15 mouse cellular contexts compared by ENCODE assay signal in the genomic region with DNA sequence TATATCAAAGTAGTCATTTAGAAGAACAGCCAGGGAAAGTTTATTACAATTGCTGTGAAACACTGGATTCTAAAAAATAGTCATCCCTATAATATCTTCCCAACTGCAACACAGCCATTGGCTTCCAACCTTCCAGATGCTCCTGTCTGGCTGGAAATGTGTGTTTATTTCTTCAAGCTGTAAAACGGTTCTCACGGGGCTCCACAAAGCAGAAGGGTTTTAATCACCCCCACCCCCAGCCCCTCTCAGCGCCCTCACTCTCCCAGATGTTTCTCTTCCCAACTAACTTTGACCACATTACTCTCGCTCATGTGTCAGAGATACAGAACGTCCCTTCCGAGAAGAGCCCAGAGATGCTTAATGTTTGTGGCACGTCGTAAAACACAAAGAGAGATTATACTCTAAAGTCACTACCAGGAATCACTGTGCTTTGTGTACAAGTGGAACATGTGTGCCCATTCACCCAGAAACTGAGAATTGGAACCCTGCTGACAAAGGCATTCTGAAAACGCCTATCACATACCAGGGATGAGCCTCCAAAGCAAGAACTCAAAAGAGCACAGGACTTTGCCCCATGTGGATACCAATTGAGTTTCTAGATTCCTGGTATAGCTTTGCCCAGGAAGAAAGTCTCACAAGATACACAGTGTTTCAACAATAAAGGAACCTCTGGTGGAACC. TPM values are rescaled to one million over a fixed set of nuclear protein-coding genes. Genes with fewer than 3 reads are reported as not detected.
DNase-seq lines count a peak whose midpoint lies in the region; ATAC-seq and TF ChIP-seq lines count a peak whose summit lies in the region.
"Had no signal": no experiment of that assay in that cellular context is flagged by ENCODE, and none has a peak within 500 bp of the region (broad histone marks: within the 10 kb centered on the region; RNA-seq: fewer than 3 reads in every experiment).

No protein-coding gene starts in this region.

- H3K4me3 ChIP-seq in intestine, embryonic 14.5 days (ENCODE audit: low read depth, low read length): no peak overlapping the region
- H3K4me3 ChIP-seq in intestine, postnatal 0 days (ENCODE audit: low read depth, low read length): no peak overlapping the region
- no peak overlapping the region for H3K4me3 ChIP-seq in embryonic facial prominence, embryonic 14.5 days (ENCODE audit: low read depth, low read length)
- H3K4me3 ChIP-seq in kidney, adult 2 months (ENCODE audit: insufficient read depth, low read depth, low read length): no peak overlapping the region
- H3K4me3 ChIP-seq in limb, embryonic 13.5 days: no peak overlapping the region
- H3K4me3 ChIP-seq: forebrain, embryonic 15.5 days; hindbrain, embryonic 12.5 days had no signal

- no peaks in the 10 kb centered on the region for H3K9me3 ChIP-seq in intestine, embryonic 14.5 days (ENCODE audit: control insufficient read depth, low read length)
- H3K9me3 ChIP-seq in intestine, postnatal 0 days (ENCODE audit: control insufficient read depth): no peaks in the 10 kb centered on the region
- H3K9me3 ChIP-seq in embryonic facial prominence, embryonic 14.5 days (ENCODE audit: control insufficient read depth, low read length): no peaks in the 10 kb centered on the region
- no peaks in the 10 kb centered on the region for H3K9me3 ChIP-seq in limb, embryonic 13.5 days
- H3K9me3 ChIP-seq: forebrain, embryonic 15.5 days; hindbrain, embryonic 12.5 days had no signal

- peaks cover 6% of the 10 kb centered on the region; the same call in 1 of the 2 replicates for H3K4me1 ChIP-seq in intestine, embryonic 14.5 days (replicated peaks; ENCODE audit: control insufficient read depth, insufficient read depth, low read length)
- no peaks in the 10 kb centered on the region for H3K4me1 ChIP-seq in intestine, postnatal 0 days (replicated peaks; ENCODE audit: control insufficient read depth, insufficient read depth, low read length)
- H3K4me1 ChIP-seq in embryonic facial prominence, embryonic 14.5 days (ENCODE audit: control insufficient read depth, insufficient read depth, low read length): peaks cover 4% of the 10 kb centered on the region; the same call in 1 of the 2 replicates
- H3K4me1 ChIP-seq in kidney, adult 2 months (ENCODE audit: control insufficient read depth, insufficient read depth, low read length): peaks cover 4% of the 10 kb centered on the region; the same call in 1 of the 2 replicates
- 0 out of 2 replicates have a peak, but pooled peaks cover 12% of the 10 kb centered on the region for H3K4me1 ChIP-seq in limb, embryonic 13.5 days
- H3K4me1 ChIP-seq: forebrain, embryonic 15.5 days; hindbrain, embryonic 12.5 days had no signal

- H3K4me2 ChIP-seq in intestine, embryonic 14.5 days (ENCODE audit: low read length): no peak overlapping the region
- no peak overlapping the region for H3K4me2 ChIP-seq in intestine, postnatal 0 days (replicated peaks; ENCODE audit: low read depth)
- no peak overlapping the region for H3K4me2 ChIP-seq in embryonic facial prominence, embryonic 14.5 days (ENCODE audit: low read depth, low read length)
- no peak overlapping the region for H3K4me2 ChIP-seq in limb, embryonic 13.5 days (replicated peaks)
- H3K4me2 ChIP-seq: forebrain, embryonic 15.5 days; hindbrain, embryonic 12.5 days had no signal

- TF ChIP-seq POLR2A in kidney, adult 2 months (IDR thresholded peaks at IDR 0.05; ENCODE audit: low read depth, low read length): no peak

- TF ChIP-seq CTCF in intestine, postnatal 0 days (IDR thresholded peaks at IDR 0.05; ENCODE audit: low read depth): no peak
- no peak for TF ChIP-seq CTCF in kidney, adult 2 months (conservative IDR thresholded peaks at IDR 0.05; ENCODE audit: insufficient read depth, insufficient read length, low read depth, low read length)

- peak overlapping the region; percentile 38; the same call in 1 of the 2 replicates for H3K27ac ChIP-seq in intestine, embryonic 14.5 days (ENCODE audit: low read depth)
- no peak overlapping the region for H3K27ac ChIP-seq in intestine, postnatal 0 days (ENCODE audit: low read depth, low read length)
- H3K27ac ChIP-seq in embryonic facial prominence, embryonic 14.5 days (replicated peaks; ENCODE audit: low read depth, low read length): peak overlapping the region; percentile 33; the same call in 1 of the 2 replicates
- H3K27ac ChIP-seq in kidney, adult 2 months (ENCODE audit: insufficient read depth, low read depth, low read length): no peak overlapping the region
- no peak overlapping the region for H3K27ac ChIP-seq in limb, embryonic 13.5 days
- H3K27ac ChIP-seq: forebrain, embryonic 15.5 days; hindbrain, embryonic 12.5 days had no signal

- H3K9ac ChIP-seq in intestine, embryonic 14.5 days (ENCODE audit: low read length): no peak overlapping the region
- H3K9ac ChIP-seq in intestine, postnatal 0 days (ENCODE audit: low read depth, low read length): no peak overlapping the region
- no peak overlapping the region for H3K9ac ChIP-seq in embryonic facial prominence, embryonic 14.5 days (ENCODE audit: low read depth, low read length)
- no peak overlapping the region for H3K9ac ChIP-seq in limb, embryonic 13.5 days
- H3K9ac ChIP-seq: forebrain, embryonic 15.5 days; hindbrain, embryonic 12.5 days had no signal

- H3K27me3 ChIP-seq in intestine, embryonic 14.5 days (replicated peaks; ENCODE audit: control insufficient read depth, insufficient read depth, low read length): no peaks in the 10 kb centered on the region
- no peaks in the 10 kb centered on the region for H3K27me3 ChIP-seq in intestine, postnatal 0 days (replicated peaks; ENCODE audit: control insufficient read depth, insufficient read depth, low read length)
- H3K27me3 ChIP-seq in embryonic facial prominence, embryonic 14.5 days (replicated peaks; ENCODE audit: control insufficient read depth, insufficient read depth, low read length): no peaks in the 10 kb centered on the region
- H3K27me3 ChIP-seq in kidney, adult 2 months (replicated peaks; ENCODE audit: control insufficient read depth, insufficient read depth, low read length): no peaks in the 10 kb centered on the region
- H3K27me3 ChIP-seq in limb, embryonic 13.5 days: no peaks in the 10 kb centered on the region
- H3K27me3 ChIP-seq: forebrain, embryonic 15.5 days; hindbrain, embryonic 12.5 days; Patski had no signal

- no peaks in the 10 kb centered on the region for H3K36me3 ChIP-seq in intestine, embryonic 14.5 days (ENCODE audit: control insufficient read depth, insufficient read depth, low read length)
- H3K36me3 ChIP-seq in intestine, postnatal 0 days (ENCODE audit: control insufficient read depth, insufficient read depth): no peaks in the 10 kb centered on the region
- no peaks in the 10 kb centered on the region; the same call in 1 of the 2 replicates for H3K36me3 ChIP-seq in embryonic facial prominence, embryonic 14.5 days (ENCODE audit: control insufficient read depth, insufficient read depth, low read length)
- H3K36me3 ChIP-seq in kidney, adult 2 months (ENCODE audit: control insufficient read depth, insufficient read depth, low read length): no peaks in the 10 kb centered on the region
- peaks cover 10% of the 10 kb centered on the region for H3K36me3 ChIP-seq in limb, embryonic 13.5 days
- H3K36me3 ChIP-seq: forebrain, embryonic 15.5 days; hindbrain, embryonic 12.5 days had no signal

- no peak; the same call in 1 of the 2 replicates for ATAC-seq in intestine, embryonic 14.5 days (replicated peaks; ENCODE audit: low FRiP score, low TSS enrichment, low read depth)
- no peak for ATAC-seq in intestine, postnatal 0 days
- no peak for ATAC-seq in embryonic facial prominence, embryonic 14.5 days (ENCODE audit: low read depth)
- peak; percentile 75; the same call in 1 of the 2 replicates for ATAC-seq in limb, embryonic 13.5 days (ENCODE audit: low FRiP score, low read depth)
- ATAC-seq: CD4-positive, CD25-positive, alpha-beta regulatory T cell, adult 4 months; forebrain, embryonic 15.5 days; Patski had no signal

- WGBS in intestine, embryonic 14.5 days: 23% methylated on average over 9 of the region's 9 CpGs
- WGBS in intestine, postnatal 0 days: 42% methylated on average over 9 of the region's 9 CpGs
- WGBS in embryonic facial prominence, embryonic 14.5 days: 50% methylated on average over 9 of the region's 9 CpGs
- 43% methylated on average over 9 of the region's 9 CpGs for WGBS in kidney, adult 2 months
- WGBS in limb, embryonic 13.5 days: 21% methylated on average over 9 of the region's 9 CpGs

- DNase-seq in intestine, embryonic 14.5 days (ENCODE audit: low spot score): peak; percentile 50
- peak; percentile 62 for DNase-seq in embryonic facial prominence, embryonic 14.5 days (ENCODE audit: low spot score)
- peak; percentile 80 for DNase-seq in kidney, adult 2 months
- no peak for DNase-seq in neural tube, embryonic 10.5 days (ENCODE audit: extremely low spot score, low spot score)
- DNase-seq in thymus, postnatal 4 days: no peak
- no peak for DNase-seq in right cerebral cortex, postnatal 10 days (ENCODE audit: low spot score in 2 of 2)
- DNase-seq: adrenal gland, postnatal 14 days; left cerebral cortex, postnatal 4 days; right cerebral cortex, postnatal 4 days had no signal

RNA-seq across cellular contexts. Expression of a gene that starts 32.5 kb away (rescaled TPM):
- 52.3 and 52.8 TPM in 2 replicates for polyA plus RNA-seq in intestine, embryonic 14.5 days (2014; fragmentation: Nextera tagmentation; extraction: Ambion mirVana)
- 25.1 and 28.7 TPM in 2 replicates for polyA plus RNA-seq in intestine, postnatal 0 days (2015; fragmentation: Nextera tagmentation; extraction: Ambion mirVana)
- polyA plus RNA-seq in embryonic facial prominence, embryonic 14.5 days (2014; fragmentation: Nextera tagmentation; extraction: Ambion mirVana): 66.0 and 67.5 TPM in 2 replicates
- 24.8 and 27.0 TPM in 2 replicates for polyA plus RNA-seq in kidney, adult 2 months (2012; rRNA removed)
- 48.7 and 51.5 TPM in 2 replicates for polyA plus RNA-seq in limb, embryonic 13.5 days (2015; fragmentation: Nextera tagmentation; extraction: Ambion mirVana)

Comparison
In these comparisons a context has a peak if more than half of its experiments do, and no peak if none do; other contexts are left out.
1. H3K27ac ChIP-seq: peak in intestine, embryonic 14.5 days (single experiment) and embryonic facial prominence, embryonic 14.5 days (single experiment); none in intestine, postnatal 0 days (single experiment), kidney, adult 2 months (single experiment) and limb, embryonic 13.5 days (single experiment).
2. DNase-seq: peak in intestine, embryonic 14.5 days (single experiment), embryonic facial prominence, embryonic 14.5 days (single experiment) and kidney, adult 2 months (single experiment); none in neural tube, embryonic 10.5 days (single experiment), thymus, postnatal 4 days (single experiment) and right cerebral cortex, postnatal 10 days (0 of 2).